Mouse (Mus musculus) heart, postnatal 0 days (tissue): ENCODE measurements around the gene Tceal7.
"Not testable (repeated sequence)": the region's sequence is repeated elsewhere in the genome, so short reads cannot be mapped to it uniquely, and the experiment has no call there.

Experiments
- CTCF ChIP-seq: IDR thresholded peaks from 2 replicates; pipeline ENCODE4 v1.5.1; 2016; ENCODE audit warnings: antibody characterized with exemption, control low read depth, low read depth
- EP300 ChIP-seq: IDR thresholded peaks from 2 replicates; pipeline ENCODE4 v1.6.1; 2016; ENCODE audit warnings: antibody characterized with exemption, low read depth

DNA sequence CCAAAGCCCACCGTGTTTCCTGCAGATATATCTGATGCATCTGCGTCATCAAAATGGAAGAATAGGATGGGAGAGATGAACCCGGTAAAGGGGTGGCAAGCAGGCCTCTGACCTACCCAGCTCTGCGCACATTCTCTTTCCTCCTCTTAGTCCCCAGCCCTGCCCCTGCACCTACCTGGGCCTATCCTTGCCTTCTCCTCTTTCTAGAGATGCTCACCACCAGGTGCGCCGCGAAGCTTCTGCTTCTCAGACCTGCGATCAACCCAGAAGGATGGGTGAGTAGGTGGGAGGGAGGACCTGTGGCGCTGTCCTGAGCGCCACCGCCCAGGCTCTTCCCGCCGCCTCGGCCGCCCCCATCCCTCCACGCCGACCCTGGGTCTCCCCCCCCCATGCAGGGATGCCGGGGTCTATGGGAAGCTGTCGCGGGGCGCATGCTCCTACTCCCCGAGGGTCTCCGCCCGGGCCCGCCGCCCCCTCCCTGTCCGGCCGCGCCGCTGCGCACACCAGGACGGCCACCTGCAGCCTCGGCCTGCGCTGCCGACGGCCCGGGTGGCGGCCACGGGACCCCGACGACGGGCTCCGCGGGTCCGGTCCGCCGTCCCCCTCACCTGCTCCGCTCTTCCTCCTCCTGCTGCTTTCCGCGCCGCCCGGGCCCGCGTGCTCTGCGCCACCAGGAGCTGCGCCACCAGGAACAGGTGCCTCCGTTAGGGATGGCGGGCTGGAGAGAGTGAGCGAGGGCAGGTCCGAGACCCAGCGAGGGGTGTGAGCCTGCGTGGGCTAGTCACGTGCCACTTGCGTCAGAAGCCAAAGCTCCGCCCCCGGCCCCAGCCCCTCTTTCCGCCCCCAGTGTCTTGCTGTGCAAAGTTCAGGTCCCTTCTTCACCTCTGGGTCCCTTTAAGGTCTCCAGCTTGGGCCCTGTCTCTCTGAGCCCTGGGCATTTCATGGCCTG is at the start of gene Tceal7, which contains the start of gene Bex1:
- TF ChIP-seq EP300, CTCF: not testable (repeated sequence)
